Mouse (Mus musculus) lung, adult 18-20 months (tissue): ENCODE results near the gene Hoxb3.

Experiments used
- DNase-seq, 2 experiments: peaks; one replicate each; pipeline ENCODE4 v3.0.0; 2022; ENCODE audit warnings: mixed read lengths in 2 of 2

Hoxb3 gene

DNA sequence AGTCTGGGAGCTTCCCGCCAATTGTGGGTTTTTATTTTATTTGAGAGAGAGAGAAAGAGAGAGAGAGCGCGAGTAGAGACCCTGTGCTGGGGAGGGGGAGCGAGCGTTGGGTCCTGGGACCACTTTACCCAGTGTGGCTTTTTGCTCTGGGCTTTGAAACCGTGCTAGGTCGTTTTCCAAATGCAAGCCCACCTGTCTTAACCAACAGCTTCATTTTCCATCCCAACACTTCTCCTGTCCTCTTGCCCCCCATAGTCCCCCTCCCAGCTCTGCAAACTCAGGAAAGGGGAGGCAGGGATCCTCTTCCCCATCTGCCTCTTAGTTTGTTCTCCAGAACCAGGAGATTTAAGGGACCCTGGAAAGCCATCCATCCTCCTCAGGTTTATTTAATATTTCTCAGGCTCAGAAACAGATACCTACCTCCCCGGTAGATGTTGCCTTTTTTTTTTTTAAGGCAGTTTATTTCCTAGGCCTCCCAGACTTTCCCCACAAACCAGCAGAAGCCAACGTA lies 31.7 kb downstream of the Hoxb3 start:
- DNase-seq: no peak

DNA sequence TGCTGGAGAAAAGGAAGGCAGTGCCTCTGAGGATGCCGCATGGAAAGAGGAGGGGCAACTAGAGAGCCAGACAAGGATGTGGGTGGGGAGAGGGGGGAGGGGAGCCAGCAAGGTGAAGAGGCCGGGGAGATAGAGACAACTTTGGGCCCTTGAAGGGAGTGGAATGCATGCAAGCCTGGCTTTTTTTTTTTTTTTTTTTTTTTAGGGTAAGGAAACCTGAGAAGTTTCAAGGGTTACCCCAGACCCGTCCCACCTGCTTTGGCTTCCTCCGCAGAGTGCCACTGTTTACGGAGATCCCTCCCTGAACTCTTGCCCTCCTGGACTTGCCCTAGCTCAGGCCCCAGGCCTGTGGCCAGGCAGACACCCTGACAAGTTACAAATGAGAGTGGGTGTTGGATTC lies 40.7 kb downstream of the Hoxb3 start:
- no peak for DNase-seq

- no peak for DNase-seq
Observed at GRCm38 (mm10) chr11:96365441-96366091, 42.4 kb downstream of the Hoxb3 start, which contains the start of gene Hoxb1. Gene Hoxb1 (plus strand): TSS chr11:96365752.

DNA sequence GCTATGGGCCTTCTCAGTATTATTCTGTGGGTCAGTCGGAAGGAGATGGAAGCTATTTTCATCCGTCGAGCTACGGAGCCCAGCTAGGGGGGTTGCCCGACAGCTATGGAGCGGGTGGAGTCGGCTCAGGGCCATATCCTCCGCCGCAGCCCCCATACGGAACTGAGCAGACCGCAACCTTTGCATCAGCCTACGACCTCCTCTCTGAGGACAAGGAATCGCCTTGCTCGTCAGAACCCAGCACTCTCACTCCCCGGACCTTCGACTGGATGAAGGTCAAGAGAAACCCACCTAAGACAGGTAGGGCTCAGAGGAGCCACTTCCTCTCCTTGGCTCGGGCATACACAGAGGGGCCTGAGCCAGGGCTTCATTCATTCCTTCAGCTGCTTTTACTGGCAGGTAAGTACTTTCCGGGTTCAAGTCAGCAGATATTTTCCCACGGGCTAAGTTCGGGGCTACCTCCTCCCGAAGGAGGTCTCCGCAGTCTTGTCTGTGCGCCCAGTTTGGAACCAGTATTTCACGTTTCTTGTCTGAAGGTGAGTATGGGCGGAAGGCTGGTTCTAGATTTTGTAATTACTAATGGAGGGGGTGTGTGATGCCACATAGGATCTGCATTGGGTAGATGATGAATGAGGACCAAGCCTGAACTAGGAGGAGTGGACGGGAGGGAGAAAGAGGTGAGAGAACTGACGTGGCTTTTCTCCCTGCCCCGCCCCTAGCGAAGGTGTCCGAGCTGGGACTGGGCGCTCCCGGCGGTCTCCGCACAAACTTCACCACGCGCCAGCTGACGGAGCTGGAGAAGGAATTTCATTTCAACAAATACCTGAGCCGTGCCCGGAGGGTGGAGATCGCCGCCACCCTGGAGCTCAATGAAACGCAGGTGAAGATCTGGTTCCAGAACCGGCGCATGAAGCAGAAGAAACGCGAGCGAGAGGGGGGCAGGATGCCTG lies 43.2 kb downstream of the Hoxb3 start:
- peak in 1 of 2 experiments; percentile 32 for DNase-seq

DNA sequence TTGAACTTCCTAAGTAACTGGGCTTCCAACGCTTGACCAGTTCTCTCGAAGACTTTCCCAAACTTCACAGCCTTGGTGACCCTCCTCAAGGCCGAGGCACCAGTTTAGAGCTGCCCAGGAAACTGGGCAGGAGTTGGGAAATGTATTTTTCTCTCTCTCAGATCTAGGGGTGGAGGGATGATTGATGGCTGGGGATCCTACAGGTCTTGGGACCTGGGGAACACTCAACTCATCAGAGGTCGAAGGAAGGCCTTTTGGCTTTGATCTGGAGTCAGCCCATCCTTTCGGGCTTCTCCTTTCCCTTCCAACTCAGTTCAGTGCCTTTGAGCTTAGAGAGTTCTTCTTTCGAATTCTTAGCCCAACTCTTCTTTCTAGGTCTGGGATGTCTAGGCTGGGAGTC lies 44.0 kb downstream of the Hoxb3 start:
- no peak for DNase-seq

DNA sequence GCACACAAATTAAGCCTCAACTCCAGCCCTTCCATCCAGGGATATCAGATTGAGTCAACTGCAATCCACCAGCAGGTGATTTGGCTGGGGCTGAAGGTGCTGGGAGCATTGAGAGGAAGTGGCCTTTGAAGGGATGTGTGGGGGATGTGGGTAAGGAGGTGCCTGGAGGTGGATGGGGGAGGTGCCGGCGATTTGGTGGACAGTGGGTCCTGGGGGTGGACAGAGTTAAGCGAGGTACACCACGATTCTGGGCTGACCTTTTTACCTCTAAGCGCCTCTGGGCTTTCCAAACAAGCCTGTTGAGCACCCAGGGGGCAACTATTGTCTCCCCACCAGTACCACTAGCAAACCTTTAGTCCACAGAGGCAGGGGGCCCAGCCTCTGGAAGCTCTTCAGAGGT lies 45.6 kb downstream of the Hoxb3 start:
- no peak for DNase-seq

DNA sequence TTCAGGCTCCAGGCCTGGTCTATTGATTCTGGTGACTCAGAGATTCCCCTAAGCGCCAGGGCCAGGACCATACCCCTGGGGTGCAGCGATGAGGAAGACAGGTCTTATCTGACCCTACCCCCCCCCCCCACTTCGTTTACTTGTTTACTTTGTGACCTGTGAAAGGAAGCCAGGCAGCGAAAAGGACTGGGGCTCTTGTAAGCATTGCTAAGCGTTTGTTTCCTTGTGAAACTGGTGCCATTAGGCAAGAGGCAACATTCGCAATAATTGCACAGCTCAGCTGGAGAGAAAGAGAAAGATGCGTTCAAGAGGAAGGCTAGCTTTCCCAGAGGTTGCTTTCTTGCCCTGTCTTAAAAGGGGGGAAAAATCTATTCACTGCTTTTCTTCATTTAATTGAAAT lies 46.0 kb downstream of the Hoxb3 start:
- no peak for DNase-seq

GRCm38 (mm10) chr11:96371726-96372125 lies 48.6 kb downstream of the Hoxb3 start:
- no peak for DNase-seq

- no peak for DNase-seq
Observed at GRCm38 (mm10) chr11:96372519-96372918, 49.4 kb downstream of the Hoxb3 start.

DNA sequence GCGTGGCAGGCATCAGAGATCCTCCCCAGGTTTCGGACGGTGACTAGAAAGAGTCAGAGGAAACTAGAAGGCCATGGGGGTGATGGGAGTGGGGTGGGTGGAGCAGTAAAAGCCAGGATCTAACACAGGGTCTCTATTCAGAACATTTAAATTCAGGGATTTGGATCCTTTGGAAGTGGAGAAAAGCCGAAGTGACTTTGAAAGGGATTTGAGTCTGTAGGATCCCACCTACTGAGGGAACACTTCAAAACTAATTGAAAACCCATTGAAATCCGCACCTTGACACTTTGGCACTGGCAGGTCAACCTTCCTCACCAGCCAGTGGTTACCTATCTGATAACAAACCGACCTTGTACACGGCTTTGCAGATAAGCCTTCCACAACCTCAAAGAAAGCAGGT lies 51.7 kb downstream of the Hoxb3 start:
- no peak for DNase-seq

DNA sequence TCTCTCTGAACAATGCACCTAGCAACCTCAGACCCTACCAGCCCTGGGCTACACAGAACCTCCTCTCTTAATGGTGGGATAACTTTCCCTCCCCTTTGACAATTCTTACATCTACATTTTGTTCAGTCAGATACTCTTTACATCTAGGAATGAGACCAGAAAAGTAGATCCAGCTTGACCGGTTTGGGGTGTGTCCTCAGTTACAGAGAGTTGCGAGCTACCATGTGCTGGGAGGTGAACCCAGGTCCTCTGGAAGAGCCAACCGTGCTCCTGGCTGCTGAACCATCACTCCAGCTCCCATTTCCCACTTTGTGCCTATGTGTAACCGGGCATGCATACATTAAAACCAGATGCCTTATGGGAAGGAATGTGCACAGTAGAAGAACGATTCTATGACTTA lies 60.3 kb downstream of the Hoxb3 start:
- no peak for DNase-seq

- no peak for DNase-seq
Observed at GRCm38 (mm10) chr11:96387635-96388034, 64.5 kb downstream of the Hoxb3 start.

DNA sequence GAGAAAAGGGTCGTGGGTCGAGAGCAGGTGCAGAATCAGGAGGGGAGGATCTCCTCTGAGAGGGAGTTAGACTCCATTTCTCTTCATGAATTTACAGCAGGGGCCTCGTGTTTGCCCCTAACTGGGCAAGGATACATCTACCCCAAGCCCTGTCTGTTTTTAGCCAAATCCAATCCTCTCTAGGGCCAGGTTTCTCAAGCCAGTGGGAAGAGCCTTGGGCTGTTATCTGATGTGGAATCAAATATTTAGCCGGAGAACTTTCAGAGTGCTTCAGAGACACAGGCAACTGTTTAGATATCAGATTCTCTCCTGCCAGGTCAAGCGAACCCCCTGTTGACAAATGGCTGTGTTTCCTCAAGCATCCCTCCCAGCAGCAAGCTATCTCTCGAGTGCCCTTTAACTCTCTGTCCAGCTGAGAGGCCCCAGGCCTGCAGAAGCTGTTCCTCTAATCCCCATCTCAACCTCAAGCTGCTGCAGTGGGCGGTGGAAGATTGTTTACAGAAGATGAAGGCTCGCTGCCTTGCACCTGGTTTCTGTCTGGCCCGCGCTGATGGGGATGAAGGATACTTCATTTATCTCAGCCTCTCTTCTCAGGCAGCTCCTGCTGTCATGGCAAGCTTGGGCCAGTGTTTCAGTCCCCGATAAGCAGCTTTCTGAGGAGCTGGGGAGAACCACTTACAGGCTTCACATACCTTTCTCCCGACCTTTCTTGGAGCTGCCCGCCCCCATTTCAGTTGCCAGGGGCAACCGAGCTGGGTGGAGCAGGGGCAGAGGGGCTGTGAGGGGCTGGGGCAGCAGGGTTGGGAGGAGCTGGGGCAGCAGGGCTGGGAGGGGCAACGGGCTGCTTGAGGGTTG lies 73.9 kb downstream of the Hoxb3 start:
- peak; percentile 46 to 53 for DNase-seq
